Mouse (Mus musculus) liver, embryonic 16.5 days (tissue): Measurements from ENCODE around the gene Ndufa6. TPM values are rescaled to one million over a fixed set of nuclear protein-coding genes. Genes with fewer than 3 reads are reported as not detected.
A peak's percentile ranks its signal among the peaks of the same experiment; 100 is the strongest.

Source experiments
- ATAC-seq: fragments of 200-750 bp; cut with Nextera tagmentation; 2 replicates; pipeline ENCODE4 v1.8.0; 2017; ENCODE audit warnings: low read depth, mild to moderate bottlenecking, moderate number of reproducible peaks, moderate library complexity
- H3K27ac ChIP-seq: fragments of 300-500 bp; sonication (generic); 2 replicates; pipeline ENCODE4 v1.5.1; 2014; ENCODE audit warnings: mild to moderate bottlenecking, low read length
- H3K27me3 ChIP-seq: fragments of 300-500 bp; sonication (generic); 2 replicates; pipeline ENCODE4 v1.6.1; 2014; ENCODE audit warnings: low read depth, low read length, mixed read lengths; ENCODE audit not compliant: control insufficient read depth, insufficient read depth
- H3K36me3 ChIP-seq: fragments of 300-500 bp; sonication (generic); 2 replicates; pipeline ENCODE4 v1.6.1; 2014; ENCODE audit warnings: mild to moderate bottlenecking; ENCODE audit not compliant: control insufficient read depth, insufficient read depth
- H3K4me1 ChIP-seq: fragments of 300-500 bp; sonication (generic); 2 replicates; pipeline ENCODE4 v1.6.1; 2014; ENCODE audit warnings: low read depth, low read length, mixed read lengths; ENCODE audit not compliant: control insufficient read depth
- H3K4me2 ChIP-seq: fragments of 300-500 bp; sonication (generic); 2 replicates; pipeline ENCODE4 v1.6.1; 2014; ENCODE audit warnings: low read depth, low read length, mixed read lengths
- H3K4me3 ChIP-seq: fragments of 300-500 bp; sonication (generic); 2 replicates; pipeline ENCODE4 v1.5.1; 2014; ENCODE audit warnings: low read depth, mild to moderate bottlenecking, low read length
- H3K9ac ChIP-seq: fragments of 300-500 bp; sonication (generic); 2 replicates; pipeline ENCODE4 v1.6.1; 2014; ENCODE audit warnings: low read depth, low read length
- H3K9me3 ChIP-seq: fragments of 300-500 bp; sonication (generic); replicated peaks from 2 replicates; pipeline ENCODE4 v1.6.1; 2016; ENCODE audit warnings: low read length; ENCODE audit not compliant: control insufficient read depth
- WGBS: fragments of 180-500 bp; shearing (Covaris S2); extraction: QIAGEN DNeasy Blood & Tissue Kit; methylation state at CpG from one replicate; pipeline ENCODE4 v1.1.7; 2014; ENCODE audit not compliant: insufficient replicate concordance; 5-methylcytosine and 5-hydroxymethylcytosine counted together
- polyA plus RNA-seq: library from polyadenylated mRNA; unstranded; fragments of >200 nt; fragmentation: Nextera tagmentation; extraction: Ambion mirVana; gene quantifications from 2 replicates; pipeline ENCODE4 v1.2.1, GENCODE M21; 2015

Ndufa6 gene
- polyA plus RNA-seq, 1 experiment from 2014 or later = 350 TPM

GRCm38 (mm10) chr15:82382441-82382840 is 28.3 kb upstream of the Ndufa6 start:
- WGBS = 39% methylated on average over 2 of the region's 2 CpGs

GRCm38 (mm10) chr15:82380714-82381062 is 26.6 kb upstream of the Ndufa6 start:
- Histone ChIP-seq H3K9ac (no peak overlapping the region), H3K27ac (peak overlapping the region; percentile 69)
- no peak for ATAC-seq

More at GRCm38 (mm10) chr15:82382441-82382840, 28.3 kb upstream of the Ndufa6 start:
- Histone ChIP-seq H3K4me3 (no peak overlapping the region), H3K4me1 (no peaks in the 10 kb centered on the region; the same call in none of the 2 replicates), H3K27ac (no peak overlapping the region), H3K36me3 (no peaks in the 10 kb centered on the region), H3K9me3 (no peaks in the 10 kb centered on the region), H3K4me2 (no peak overlapping the region), H3K27me3 (no peaks in the 10 kb centered on the region), H3K9ac (no peak overlapping the region)
- no peak for ATAC-seq

GRCm38 (mm10) chr15:82379871-82380713 is 26.0 kb upstream of the Ndufa6 start, which contains the start of gene Cyp2d22:
TSS of gene Cyp2d22 (minus strand) at chr15:82380260.
- H3K36me3 ChIP-seq = no peaks in the 10 kb centered on the region
- H3K4me2 ChIP-seq = peak within 1 kb of the TSS; percentile 51
- peak within 1 kb of the TSS; percentile 77 for H3K27ac ChIP-seq
- ATAC-seq = peak; percentile 57
- H3K9me3 ChIP-seq = no peaks in the 10 kb centered on the region
- WGBS = 3% methylated on average over 21 of the region's 24 CpGs
- H3K4me1 ChIP-seq = no peaks in the 10 kb centered on the region; the same call in none of the 2 replicates
- peak within 1 kb of the TSS; percentile 59 for H3K9ac ChIP-seq
- H3K27me3 ChIP-seq = no peaks in the 10 kb centered on the region
- H3K4me3 ChIP-seq = peak within 1 kb of the TSS; percentile 52

More at GRCm38 (mm10) chr15:82380714-82381062, 26.6 kb upstream of the Ndufa6 start:
- no peaks in the 10 kb centered on the region for H3K27me3 ChIP-seq
- H3K4me2 ChIP-seq = peak overlapping the region; percentile 36
- 36% methylated on average over 7 of the region's 7 CpGs for WGBS
- no peaks in the 10 kb centered on the region for H3K36me3 ChIP-seq
- H3K9me3 ChIP-seq = no peaks in the 10 kb centered on the region
- no peaks in the 10 kb centered on the region; the same call in none of the 2 replicates for H3K4me1 ChIP-seq
- H3K4me3 ChIP-seq = peak overlapping the region; percentile 30; the same call in 1 of the 2 replicates

- ATAC-seq = peak; percentile 84
- H3K9ac ChIP-seq = peak overlapping the region; percentile 59; the same call in 1 of the 2 replicates
- H3K27ac ChIP-seq = peak overlapping the region; percentile 77
- no peaks in the 10 kb centered on the region for H3K36me3 ChIP-seq
- no peaks in the 10 kb centered on the region for H3K27me3 ChIP-seq
- H3K4me1 ChIP-seq = no peaks in the 10 kb centered on the region; the same call in none of the 2 replicates
- H3K4me3 ChIP-seq = peak overlapping the region; percentile 52
- no peaks in the 10 kb centered on the region for H3K9me3 ChIP-seq
- peak overlapping the region; percentile 51 for H3K4me2 ChIP-seq
- WGBS = 20% methylated on average over 7 of the region's 7 CpGs
Measured at GRCm38 (mm10) chr15:82379511-82379870, 25.4 kb upstream of the Ndufa6 start.

GRCm38 (mm10) chr15:82378261-82379180 is 24.4 kb upstream of the Ndufa6 start:
- no peaks in the 10 kb centered on the region for H3K36me3 ChIP-seq

GRCm38 (mm10) chr15:82377701-82378100 is 23.6 kb upstream of the Ndufa6 start:
- WGBS = 50% methylated on average over 5 of the region's 5 CpGs
- Histone ChIP-seq H3K4me1 (no peaks in the 10 kb centered on the region; the same call in none of the 2 replicates), H3K27ac (peak overlapping the region; percentile 4; the same call in 1 of the 2 replicates), H3K4me3 (no peak overlapping the region), H3K4me2 (peak overlapping the region; percentile 46; the same call in 1 of the 2 replicates), H3K36me3 (no peaks in the 10 kb centered on the region), H3K27me3 (no peaks in the 10 kb centered on the region), H3K9ac (no peak overlapping the region), H3K9me3 (no peaks in the 10 kb centered on the region)
- ATAC-seq = no peak

More at GRCm38 (mm10) chr15:82378261-82379180, 24.4 kb upstream of the Ndufa6 start:
- Histone ChIP-seq H3K4me3 (peak overlapping the region; percentile 22), H3K4me1 (no peaks in the 10 kb centered on the region; the same call in none of the 2 replicates), H3K27ac (peak overlapping the region; percentile 77), H3K9me3 (no peaks in the 10 kb centered on the region), H3K9ac (no peak overlapping the region), H3K4me2 (peak overlapping the region; percentile 46), H3K27me3 (no peaks in the 10 kb centered on the region)
- 50% methylated on average over 15 of the region's 15 CpGs for WGBS
- ATAC-seq = no peak

GRCm38 (mm10) chr15:82376393-82377138 is 22.4 kb upstream of the Ndufa6 start:
- Histone ChIP-seq H3K4me2 (no peak overlapping the region), H3K27ac (no peak overlapping the region), H3K4me1 (no peaks in the 10 kb centered on the region; the same call in none of the 2 replicates), H3K9me3 (no peaks in the 10 kb centered on the region), H3K27me3 (no peaks in the 10 kb centered on the region), H3K36me3 (no peaks in the 10 kb centered on the region), H3K9ac (no peak overlapping the region), H3K4me3 (no peak overlapping the region)
- 65% methylated on average over 17 of the region's 17 CpGs for WGBS
- no peak for ATAC-seq

- WGBS = 73% methylated on average over 9 of the region's 9 CpGs
- Histone ChIP-seq H3K9me3 (no peaks in the 10 kb centered on the region), H3K27me3 (no peaks in the 10 kb centered on the region), H3K27ac (no peak overlapping the region), H3K36me3 (no peaks in the 10 kb centered on the region), H3K4me2 (no peak overlapping the region), H3K4me1 (no peaks in the 10 kb centered on the region; the same call in none of the 2 replicates), H3K9ac (no peak overlapping the region), H3K4me3 (no peak overlapping the region)
- no peak for ATAC-seq
Measured at GRCm38 (mm10) chr15:82375855-82376254, 21.7 kb upstream of the Ndufa6 start.
